Mouse (Mus musculus) liver, embryonic 12.5 days (tissue): ENCODE measurements around the gene Wdtc1. TPM values are rescaled to one million over a fixed set of nuclear protein-coding genes. Genes with fewer than 3 reads are reported as not detected.

Source experiments
- ATAC-seq: fragments of 200-750 bp; cut with Nextera tagmentation; 2 replicates; pipeline ENCODE4 v1.8.0; 2017; ENCODE audit warnings: moderate number of reproducible peaks, mild to moderate bottlenecking, moderate library complexity
- H3K27ac ChIP-seq: fragments of 300-500 bp; sonication (generic); 2 replicates; pipeline ENCODE4 v1.5.1; 2016; ENCODE audit warnings: mild to moderate bottlenecking
- H3K27me3 ChIP-seq: fragments of 300-500 bp; sonication (generic); replicated peaks from 2 replicates; pipeline ENCODE4 v1.6.1; 2016; ENCODE audit warnings: mild to moderate bottlenecking, moderate library complexity
- H3K36me3 ChIP-seq: fragments of 300-500 bp; sonication (generic); 2 replicates; pipeline ENCODE4 v1.6.1; 2016; ENCODE audit warnings: mild to moderate bottlenecking, moderate library complexity
- H3K4me1 ChIP-seq: fragments of 300-500 bp; sonication (generic); 2 replicates; pipeline ENCODE4 v1.6.1; 2016
- H3K4me2 ChIP-seq: fragments of 300-500 bp; sonication (generic); 2 replicates; pipeline ENCODE4 v1.6.1; 2016; ENCODE audit warnings: mild to moderate bottlenecking, moderate library complexity
- H3K4me3 ChIP-seq: fragments of 300-500 bp; sonication (generic); 2 replicates; pipeline ENCODE4 v1.5.1; 2016; ENCODE audit warnings: mild to moderate bottlenecking, moderate library complexity
- H3K9ac ChIP-seq: fragments of 300-500 bp; sonication (generic); 2 replicates; pipeline ENCODE4 v1.6.1; 2016; ENCODE audit warnings: mild to moderate bottlenecking, moderate library complexity
- H3K9me3 ChIP-seq: fragments of 300-500 bp; sonication (generic); replicated peaks from 2 replicates; pipeline ENCODE4 v1.6.1; 2016; ENCODE audit warnings: mild to moderate bottlenecking, moderate library complexity
- WGBS: fragments of 180-500 bp; shearing (Covaris S2); methylation state at CpG from one replicate; pipeline ENCODE4 v1.1.7; 2016; ENCODE audit not compliant: insufficient replicate concordance; 5-methylcytosine and 5-hydroxymethylcytosine counted together
- polyA plus RNA-seq: library from polyadenylated mRNA; unstranded; fragments of >200 nt; fragmentation: Nextera tagmentation; extraction: Ambion mirVana; gene quantifications from 2 replicates; pipeline ENCODE4 v1.2.1, GENCODE M21; 2016

Wdtc1 gene
- polyA plus RNA-seq, 1 experiment from 2014 or later: 10.0 TPM

DNA sequence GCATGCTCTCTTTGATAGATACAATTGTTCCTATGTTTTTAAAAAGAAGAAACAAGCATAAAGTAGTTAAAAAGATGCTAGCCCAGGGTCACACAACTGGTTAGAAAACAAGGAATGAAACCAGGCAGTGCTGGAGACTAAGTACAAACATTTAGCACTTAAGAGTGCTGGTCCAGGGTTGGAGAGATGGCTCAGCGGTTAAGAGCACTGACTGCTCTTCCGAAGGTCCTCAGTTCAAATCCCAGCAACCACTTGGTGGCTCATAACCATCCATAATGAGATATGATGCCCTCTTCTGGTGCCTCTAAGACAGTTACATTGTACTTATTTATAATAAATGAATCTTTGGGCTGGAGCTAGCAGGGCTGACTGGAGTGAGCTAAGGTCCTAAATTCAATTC is 13.1 kb downstream of the Wdtc1 start:
- no peaks in the 10 kb centered on the region for H3K9me3 ChIP-seq
- H3K4me1 ChIP-seq: peaks cover 25% of the 10 kb centered on the region
- ATAC-seq: no peak
- H3K27me3 ChIP-seq: peaks cover 29% of the 10 kb centered on the region
- no peak overlapping the region for H3K27ac ChIP-seq
- H3K4me3 ChIP-seq: no peak overlapping the region
- 77% methylated on average over 2 of the region's 2 CpGs for WGBS
- H3K4me2 ChIP-seq: peak overlapping the region; percentile 98; the same call in 1 of the 2 replicates
- 0 out of 2 replicates have a peak overlapping the region, but pooled peaks have one; percentile 47 for H3K9ac ChIP-seq
- no peaks in the 10 kb centered on the region for H3K36me3 ChIP-seq

DNA sequence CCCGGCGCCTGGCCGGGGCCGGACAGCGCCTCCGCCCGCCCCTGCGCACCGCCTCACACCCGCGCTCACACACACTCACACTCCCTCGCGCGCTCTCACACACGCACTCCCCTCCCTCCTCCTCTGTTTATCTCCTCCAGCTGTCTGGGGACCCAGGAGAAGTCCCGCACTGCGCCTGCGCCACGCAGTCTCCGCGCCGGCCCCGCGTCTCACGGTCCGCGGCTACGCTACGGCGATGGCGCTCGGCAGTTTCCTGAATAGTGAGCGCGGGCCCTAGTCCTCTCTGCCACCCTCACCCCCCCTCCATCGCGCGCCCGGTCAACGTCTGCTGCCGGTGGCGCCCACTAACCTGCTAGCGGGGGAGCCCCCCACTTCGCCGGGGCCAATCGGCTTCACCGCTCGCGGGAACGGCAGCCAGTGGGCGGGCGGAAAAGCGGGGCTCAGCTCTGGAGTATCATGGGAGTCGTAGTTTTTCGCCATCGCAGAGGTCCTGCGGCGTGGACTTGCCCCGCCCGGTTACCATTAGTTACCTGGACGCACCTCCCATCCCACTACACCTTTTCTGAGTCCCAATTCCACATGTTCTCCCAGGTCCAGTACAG is 14.0 kb downstream of the Wdtc1 start:
- Histone ChIP-seq H3K4me2 (peak overlapping the region; percentile 98), H3K4me1 (peaks cover 25% of the 10 kb centered on the region), H3K4me3 (peak overlapping the region; percentile 93), H3K36me3 (no peaks in the 10 kb centered on the region), H3K27ac (peak overlapping the region; percentile 87), H3K9ac (peak overlapping the region; percentile 95), H3K9me3 (no peaks in the 10 kb centered on the region), H3K27me3 (peaks cover 29% of the 10 kb centered on the region)
- peak; percentile 97 for ATAC-seq
- WGBS: under 1% methylated on average over 54 of the region's 60 CpGs

DNA sequence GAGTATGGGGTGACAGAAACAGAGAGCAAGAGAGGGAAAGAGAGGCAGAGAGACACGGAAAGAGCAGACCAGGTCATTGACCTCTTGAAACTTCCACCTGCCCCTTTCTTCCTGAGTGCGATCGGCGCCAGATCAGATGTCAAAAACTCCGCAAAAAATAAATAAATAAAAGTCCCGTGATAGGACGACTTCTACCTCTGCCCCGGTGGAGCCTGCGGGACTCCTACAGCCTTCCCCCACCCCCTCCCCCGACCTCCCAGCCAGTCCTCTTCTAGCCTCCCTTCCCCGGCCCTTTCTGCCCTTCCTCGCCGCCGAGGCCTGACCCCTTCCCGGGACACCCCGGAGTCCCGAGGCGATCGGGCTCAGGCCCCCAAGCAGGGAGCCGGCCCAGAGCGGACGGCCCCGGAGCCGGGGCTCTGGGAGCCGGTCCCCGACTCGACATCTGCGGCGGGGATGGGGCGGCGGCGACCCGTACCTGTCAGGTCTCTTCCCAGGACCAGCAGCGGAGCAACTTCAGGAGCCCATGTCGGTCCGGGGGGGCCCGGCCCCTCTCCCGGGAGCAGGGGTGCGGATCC is 14.7 kb downstream of the Wdtc1 start:
- Histone ChIP-seq H3K9me3 (no peaks in the 10 kb centered on the region), H3K4me1 (peaks cover 25% of the 10 kb centered on the region), H3K27ac (peak overlapping the region; percentile 87), H3K36me3 (no peaks in the 10 kb centered on the region), H3K9ac (peak overlapping the region; percentile 95), H3K27me3 (peaks cover 25% of the 10 kb centered on the region), H3K4me2 (peak overlapping the region; percentile 98), H3K4me3 (peak overlapping the region; percentile 93)
- under 1% methylated on average over 39 of the region's 39 CpGs for WGBS
- peak; percentile 42 for ATAC-seq

DNA sequence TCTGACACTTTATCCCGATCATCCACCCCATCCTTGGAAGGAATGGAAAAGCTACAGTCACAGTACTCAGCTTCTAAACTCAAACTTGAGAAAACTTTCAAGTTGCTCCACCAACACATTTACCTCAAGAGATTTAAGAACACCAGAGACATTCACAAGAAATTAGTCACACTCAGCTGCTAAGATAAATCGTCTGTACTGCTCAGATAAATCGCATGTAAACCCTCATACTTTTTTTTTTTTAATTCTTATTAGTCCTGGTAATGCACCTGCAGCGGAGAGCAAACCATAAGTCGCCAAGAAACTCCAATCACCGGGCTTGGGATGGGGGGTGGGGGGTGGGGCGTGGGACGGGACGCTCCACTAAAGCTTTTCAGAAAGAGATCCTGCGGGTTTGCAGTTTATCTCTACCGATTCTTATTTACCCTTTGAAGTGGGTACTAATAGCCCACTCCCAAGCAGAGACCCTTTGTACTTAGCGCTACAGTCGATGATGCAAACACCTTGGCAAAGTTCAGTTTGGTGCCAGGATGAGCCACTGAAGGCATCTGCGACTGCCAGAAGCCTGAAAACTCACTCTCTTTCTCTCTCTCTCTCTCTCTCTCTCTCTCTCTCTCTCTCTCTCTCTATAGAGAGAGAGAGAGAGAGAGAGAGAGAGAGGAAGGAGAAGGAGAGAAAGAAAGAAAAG is 15.3 kb downstream of the Wdtc1 start:
- H3K9me3 ChIP-seq: no peaks in the 10 kb centered on the region
- H3K4me2 ChIP-seq: peak overlapping the region; percentile 98
- no peak overlapping the region for H3K27ac ChIP-seq
- H3K27me3 ChIP-seq: peaks cover 19% of the 10 kb centered on the region
- H3K9ac ChIP-seq: peak overlapping the region; percentile 95
- H3K4me1 ChIP-seq: peaks cover 25% of the 10 kb centered on the region
- no peak for ATAC-seq
- WGBS: 14% methylated on average over 14 of the region's 14 CpGs
- H3K36me3 ChIP-seq: no peaks in the 10 kb centered on the region
- H3K4me3 ChIP-seq: peak overlapping the region; percentile 93

DNA sequence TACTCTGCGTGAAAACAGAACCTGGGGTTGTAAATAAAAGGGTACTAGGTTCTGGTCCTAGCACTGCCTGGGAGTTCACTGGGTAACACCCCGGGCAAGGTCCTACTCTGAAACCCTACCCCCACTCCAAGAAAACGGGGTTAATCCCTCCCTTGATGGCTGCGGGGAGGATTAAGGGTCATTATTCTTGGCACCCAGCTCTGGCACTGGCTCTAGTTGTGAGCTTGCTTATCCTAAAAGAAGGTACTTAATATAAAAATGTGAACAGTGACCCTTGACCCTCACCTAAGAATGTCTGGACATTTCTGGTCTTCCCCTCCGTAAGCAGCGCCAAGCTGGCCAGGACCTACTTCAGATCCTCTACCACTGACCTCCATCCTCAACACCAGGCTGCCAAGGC is 20.0 kb downstream of the Wdtc1 start:
- no peaks in the 10 kb centered on the region; the same call in 1 of the 2 replicates for H3K27me3 ChIP-seq
- H3K27ac ChIP-seq: no peak overlapping the region
- H3K4me1 ChIP-seq: peaks cover 19% of the 10 kb centered on the region
- no peaks in the 10 kb centered on the region for H3K36me3 ChIP-seq
- no peak overlapping the region for H3K4me2 ChIP-seq
- H3K4me3 ChIP-seq: no peak overlapping the region
- ATAC-seq: no peak
- H3K9ac ChIP-seq: no peak overlapping the region
- H3K9me3 ChIP-seq: no peaks in the 10 kb centered on the region
- 80% methylated on average over 6 of the region's 6 CpGs for WGBS

DNA sequence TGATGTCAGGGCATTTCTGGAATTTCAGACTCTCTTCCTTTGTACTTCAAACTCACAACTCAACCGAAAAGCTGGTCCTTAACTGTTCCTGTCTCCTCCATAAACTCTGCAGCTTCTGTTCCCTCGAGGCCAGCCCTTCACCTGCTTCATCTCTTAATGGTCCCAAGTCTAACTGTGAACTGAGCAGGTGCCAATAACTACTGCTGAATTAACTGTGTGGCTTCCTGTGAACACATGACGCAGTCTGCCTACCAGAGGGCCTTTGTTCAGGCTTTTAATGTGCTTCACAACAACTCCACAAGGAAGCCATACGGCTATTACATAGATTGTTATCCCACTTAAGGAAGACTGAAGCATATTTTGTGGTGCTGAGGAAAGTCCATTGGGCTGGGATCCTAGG is 23.0 kb downstream of the Wdtc1 start:
- Histone ChIP-seq H3K27me3 (no peaks in the 10 kb centered on the region; the same call in 1 of the 2 replicates), H3K4me1 (peaks cover 13% of the 10 kb centered on the region; the same call in 1 of the 2 replicates), H3K4me3 (no peak overlapping the region), H3K36me3 (no peaks in the 10 kb centered on the region), H3K9me3 (no peaks in the 10 kb centered on the region), H3K4me2 (no peak overlapping the region), H3K27ac (no peak overlapping the region), H3K9ac (no peak overlapping the region)
- ATAC-seq: no peak
- WGBS: 78% methylated on average over 4 of the region's 4 CpGs

DNA sequence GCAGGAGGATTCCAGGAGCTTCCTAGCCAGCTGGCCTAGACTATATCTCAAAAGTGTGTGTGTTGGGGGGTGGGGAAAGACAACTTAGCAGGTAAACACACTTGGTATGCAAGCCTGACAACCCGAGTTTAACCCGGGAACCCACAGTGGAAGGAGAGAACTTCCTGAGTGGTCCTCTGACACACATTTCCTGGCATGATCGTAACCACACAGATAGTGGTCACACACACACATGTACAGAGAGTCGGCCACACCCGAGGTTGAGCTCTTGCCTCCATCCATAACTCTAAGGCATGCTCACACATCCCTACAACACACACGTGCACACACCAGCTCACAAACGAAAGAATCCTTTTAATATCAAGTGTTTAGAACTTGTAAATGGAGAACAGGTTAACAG is 25.2 kb downstream of the Wdtc1 start:
- Histone ChIP-seq H3K9ac (no peak overlapping the region), H3K27ac (no peak overlapping the region), H3K27me3 (no peaks in the 10 kb centered on the region; the same call in 1 of the 2 replicates), H3K9me3 (no peaks in the 10 kb centered on the region), H3K4me1 (peaks cover 13% of the 10 kb centered on the region; the same call in 1 of the 2 replicates), H3K36me3 (peaks cover 4% of the 10 kb centered on the region; the same call in 1 of the 2 replicates), H3K4me2 (no peak overlapping the region), H3K4me3 (no peak overlapping the region)
- 27% methylated on average over 7 of the region's 7 CpGs for WGBS
- ATAC-seq: no peak

DNA sequence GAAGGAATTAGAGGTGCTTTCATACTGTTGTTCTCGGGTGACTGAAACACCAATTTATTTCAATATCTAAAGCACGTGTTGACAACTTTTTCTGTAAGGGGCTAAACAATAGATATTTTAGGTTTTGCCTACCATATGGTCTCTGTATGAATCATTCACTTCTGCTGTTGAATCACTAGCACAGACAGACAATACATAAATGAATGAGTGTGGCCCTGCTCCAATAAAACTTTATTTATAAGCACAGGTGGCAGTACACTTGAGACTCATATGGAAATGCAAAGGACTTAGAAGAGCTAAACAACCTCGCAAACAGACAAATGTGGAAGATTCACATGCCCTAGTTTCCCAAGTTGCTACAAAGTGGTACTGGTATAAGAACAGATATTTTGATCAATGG is 33.6 kb downstream of the Wdtc1 start:
- peaks cover 22% of the 10 kb centered on the region for H3K36me3 ChIP-seq
- H3K27ac ChIP-seq: no peak overlapping the region
- no peak for ATAC-seq
- no peaks in the 10 kb centered on the region for H3K9me3 ChIP-seq
- H3K4me3 ChIP-seq: no peak overlapping the region
- H3K4me2 ChIP-seq: no peak overlapping the region
- whole genome bisulfite sequencing: 79% methylated on average over 3 of the region's 3 CpGs
- H3K9ac ChIP-seq: no peak overlapping the region
- peaks cover 5% of the 10 kb centered on the region; the same call in 1 of the 2 replicates for H3K4me1 ChIP-seq
- no peaks in the 10 kb centered on the region for H3K27me3 ChIP-seq

DNA sequence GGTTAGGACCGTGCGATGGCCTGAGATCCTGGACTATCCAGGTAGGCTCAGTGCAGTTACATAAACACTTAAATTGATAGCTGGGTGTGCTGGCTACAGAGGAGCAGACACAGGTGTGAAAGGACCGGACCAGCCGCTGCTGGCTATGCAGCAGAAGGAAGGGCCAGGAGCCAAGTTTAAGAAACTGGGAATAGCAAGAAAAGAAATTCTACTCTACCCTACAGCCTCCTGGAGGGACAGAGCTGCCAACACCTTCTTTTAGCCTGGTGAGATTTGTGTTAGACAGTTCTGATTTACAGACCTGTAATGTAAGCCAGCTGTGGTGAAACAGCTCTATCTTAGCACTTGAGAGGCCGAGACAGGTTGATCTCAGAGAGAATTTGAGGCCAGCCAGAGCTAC is 37.3 kb downstream of the Wdtc1 start:
- 87% methylated on average over 5 of the region's 5 CpGs for WGBS
- H3K4me1 ChIP-seq: peaks cover 5% of the 10 kb centered on the region; the same call in 1 of the 2 replicates
- H3K4me2 ChIP-seq: no peak overlapping the region
- H3K27me3 ChIP-seq: no peaks in the 10 kb centered on the region
- no peak overlapping the region for H3K4me3 ChIP-seq
- ATAC-seq: no peak
- H3K9ac ChIP-seq: no peak overlapping the region
- H3K27ac ChIP-seq: no peak overlapping the region
- H3K36me3 ChIP-seq: peaks cover 16% of the 10 kb centered on the region
- H3K9me3 ChIP-seq: no peaks in the 10 kb centered on the region

DNA sequence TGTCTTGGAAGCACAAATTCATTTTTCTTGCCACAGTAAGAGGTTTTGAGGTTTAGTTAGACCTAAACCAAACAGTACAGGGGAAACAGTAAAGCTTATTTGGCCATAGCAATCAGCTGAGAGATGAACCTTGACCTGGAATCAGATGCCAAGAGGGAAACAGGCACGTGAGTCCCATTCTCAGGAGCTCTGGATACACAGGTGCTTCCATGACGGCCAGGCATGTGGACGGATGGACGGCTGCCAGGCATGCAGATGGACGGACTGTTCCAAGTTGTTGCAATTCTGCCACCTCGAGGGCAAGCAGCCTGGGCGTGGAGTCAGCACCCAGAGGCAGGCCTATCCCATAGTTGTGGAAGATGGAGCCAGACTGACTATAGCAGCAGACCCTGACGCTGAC is 38.4 kb downstream of the Wdtc1 start:
- H3K36me3 ChIP-seq: peaks cover 8% of the 10 kb centered on the region
- ATAC-seq: no peak
- no peak overlapping the region for H3K9ac ChIP-seq
- no peaks in the 10 kb centered on the region for H3K9me3 ChIP-seq
- no peak overlapping the region for H3K27ac ChIP-seq
- H3K4me1 ChIP-seq: peaks cover 5% of the 10 kb centered on the region; the same call in 1 of the 2 replicates
- no peak overlapping the region for H3K4me3 ChIP-seq
- H3K27me3 ChIP-seq: no peaks in the 10 kb centered on the region
- WGBS: 74% methylated on average over 8 of the region's 8 CpGs
- H3K4me2 ChIP-seq: no peak overlapping the region

DNA sequence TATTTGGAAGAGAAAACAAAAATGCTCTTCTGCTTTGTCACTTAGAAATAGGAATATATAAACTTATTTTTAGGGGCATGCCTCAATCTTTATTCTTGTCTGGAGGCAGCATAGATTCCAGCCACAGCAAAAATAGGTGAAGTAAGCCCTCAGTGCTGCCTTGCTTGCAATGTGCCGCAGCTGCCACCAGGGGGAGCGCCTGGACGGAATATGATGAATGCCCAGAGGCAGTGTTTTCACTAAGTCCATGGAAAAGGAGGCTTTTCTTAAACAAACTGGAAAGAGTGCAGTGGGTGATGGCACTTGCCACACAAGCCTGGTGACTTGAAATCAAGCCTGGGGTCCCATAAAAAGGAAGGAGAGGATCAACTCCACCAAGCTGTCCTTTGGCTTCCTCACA is 43.3 kb downstream of the Wdtc1 start:
- ATAC-seq: no peak
- H3K9ac ChIP-seq: no peak overlapping the region
- H3K36me3 ChIP-seq: peaks cover 19% of the 10 kb centered on the region
- under 1% methylated on average over 3 of the region's 3 CpGs for WGBS
- H3K27me3 ChIP-seq: no peaks in the 10 kb centered on the region
- peaks cover 2% of the 10 kb centered on the region; the same call in 1 of the 2 replicates for H3K4me1 ChIP-seq
- no peak overlapping the region for H3K27ac ChIP-seq
- no peak overlapping the region for H3K4me3 ChIP-seq
- no peak overlapping the region for H3K4me2 ChIP-seq
- H3K9me3 ChIP-seq: no peaks in the 10 kb centered on the region

DNA sequence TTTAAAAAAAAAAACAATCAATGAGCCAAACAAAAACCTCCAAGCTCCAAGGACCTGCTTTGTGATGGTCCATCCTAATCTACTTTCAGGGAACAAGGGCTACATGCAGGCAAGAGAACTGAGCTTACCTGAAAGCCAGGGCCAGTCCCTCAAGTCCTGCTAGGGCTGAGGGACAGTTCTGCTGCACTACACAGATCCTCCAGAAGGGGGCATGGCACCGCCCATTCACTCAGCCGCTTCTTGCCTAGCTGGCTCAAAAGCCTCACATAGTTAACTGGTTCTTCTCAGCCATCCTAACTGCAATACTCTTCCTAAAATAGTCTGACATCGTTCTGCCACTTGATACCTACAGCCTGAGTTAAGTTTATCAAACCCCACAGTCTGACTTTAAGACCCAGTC is 46.0 kb downstream of the Wdtc1 start:
- no peaks in the 10 kb centered on the region for H3K27me3 ChIP-seq
- no peak for ATAC-seq
- WGBS: 39% methylated on average over 3 of the region's 3 CpGs
- H3K4me1 ChIP-seq: no peaks in the 10 kb centered on the region
- no peaks in the 10 kb centered on the region for H3K9me3 ChIP-seq
- no peak overlapping the region for H3K4me2 ChIP-seq
- no peak overlapping the region for H3K27ac ChIP-seq
- H3K4me3 ChIP-seq: no peak overlapping the region
- H3K9ac ChIP-seq: no peak overlapping the region
- H3K36me3 ChIP-seq: peaks cover 28% of the 10 kb centered on the region
